Mouse (Mus musculus) hindbrain, embryonic 10.5 days (tissue): ENCODE measurements around the gene Prkn. TPM values are rescaled to one million over a fixed set of nuclear protein-coding genes. Genes with fewer than 3 reads are reported as not detected.

Experiments
- DNase-seq: peaks from one replicate; pipeline ENCODE4 v3.0.0-alpha.2; 2017; ENCODE audit warnings: low spot score
- H3K27ac ChIP-seq: fragments of 300-500 bp; sonication (generic); 2 replicates; pipeline ENCODE4 v1.5.1; 2016; ENCODE audit warnings: mild to moderate bottlenecking, moderate library complexity
- H3K27me3 ChIP-seq: fragments of 300-500 bp; sonication (generic); 2 replicates; pipeline ENCODE4 v1.6.1; 2016; ENCODE audit warnings: mild to moderate bottlenecking; ENCODE audit not compliant: poor library complexity, insufficient read depth, severe bottlenecking
- H3K36me3 ChIP-seq: fragments of 300-500 bp; sonication (generic); 2 replicates; pipeline ENCODE4 v1.6.1; 2016; ENCODE audit warnings: mild to moderate bottlenecking, moderate library complexity
- H3K4me1 ChIP-seq: fragments of 300-500 bp; sonication (generic); replicated peaks from 2 replicates; pipeline ENCODE4 v1.6.1; 2016; ENCODE audit warnings: mild to moderate bottlenecking
- H3K4me3 ChIP-seq: fragments of 300-500 bp; sonication (generic); 2 replicates; pipeline ENCODE4 v1.5.1; 2016; ENCODE audit warnings: mild to moderate bottlenecking, moderate library complexity
- H3K9me3 ChIP-seq: fragments of 300-500 bp; sonication (generic); 2 replicates; pipeline ENCODE4 v1.6.1; 2016; ENCODE audit warnings: mild to moderate bottlenecking, moderate library complexity
- WGBS: fragments of 180-500 bp; shearing (Covaris S2); methylation state at CpG from one replicate; pipeline ENCODE4 v1.1.7; 2016; 5-methylcytosine and 5-hydroxymethylcytosine counted together
- polyA plus RNA-seq: library from polyadenylated mRNA; unstranded; fragments of >200 nt; fragmentation: Nextera tagmentation; extraction: Ambion mirVana; gene quantifications from 2 replicates; pipeline ENCODE4 v1.2.1, GENCODE M21; 2016

Prkn gene
- polyA plus RNA-seq, 1 experiment from 2014 or later: 1.2 TPM

DNA sequence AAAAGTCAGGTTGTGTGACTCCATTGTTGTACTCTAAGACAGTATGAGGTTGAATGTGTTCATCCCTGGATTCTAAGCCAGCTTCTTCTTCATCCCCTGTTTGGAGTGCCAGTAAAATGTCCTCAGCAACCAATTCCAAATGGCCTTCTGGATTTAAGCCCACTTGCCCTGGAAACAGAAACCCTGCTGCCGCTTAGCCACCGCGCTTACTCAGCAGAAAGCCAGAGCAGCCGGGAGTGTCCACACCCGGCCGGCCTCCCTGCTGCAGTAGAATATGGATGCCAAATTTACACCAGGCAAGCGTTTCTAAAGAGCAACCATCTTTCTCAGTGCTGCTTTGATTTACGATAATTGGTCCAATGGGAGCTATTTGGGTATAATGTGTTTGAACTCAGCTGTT is 420.5 kb downstream of the Prkn start:
- 84% methylated on average over 8 of the region's 8 CpGs for whole genome bisulfite sequencing
- Histone ChIP-seq H3K36me3 (no peaks in the 10 kb centered on the region), H3K9me3 (no peaks in the 10 kb centered on the region), H3K27ac (no peak overlapping the region), H3K4me3 (no peak overlapping the region), H3K27me3 (no peaks in the 10 kb centered on the region), H3K4me1 (0 out of 2 replicates have a peak, but pooled peaks cover 3% of the 10 kb centered on the region)
- DNase-seq: no peak

DNA sequence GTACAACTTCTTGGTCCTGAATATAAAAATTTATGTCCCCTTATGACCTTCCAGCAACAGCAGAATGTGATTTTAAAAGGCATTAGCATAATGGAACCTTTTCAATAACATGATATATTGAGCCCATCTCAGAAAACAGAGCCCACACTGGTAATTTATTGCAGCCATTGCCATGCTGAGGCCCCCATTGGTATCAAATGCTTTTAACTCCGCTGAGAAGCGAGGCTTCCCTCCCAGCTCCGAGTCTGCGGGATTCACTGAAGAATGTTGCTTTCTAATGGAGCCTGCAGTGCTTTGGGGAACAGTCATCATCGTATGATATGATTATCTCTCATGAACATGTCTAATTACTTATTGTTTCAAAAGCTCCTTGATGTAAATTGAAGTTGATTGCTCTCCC is 421.5 kb downstream of the Prkn start:
- no peak for DNase-seq
- Histone ChIP-seq H3K27ac (no peak overlapping the region), H3K4me3 (no peak overlapping the region), H3K27me3 (no peaks in the 10 kb centered on the region), H3K9me3 (no peaks in the 10 kb centered on the region), H3K36me3 (no peaks in the 10 kb centered on the region), H3K4me1 (0 out of 2 replicates have a peak, but pooled peaks cover 3% of the 10 kb centered on the region)
- WGBS: 85% methylated on average over 5 of the region's 5 CpGs

DNA sequence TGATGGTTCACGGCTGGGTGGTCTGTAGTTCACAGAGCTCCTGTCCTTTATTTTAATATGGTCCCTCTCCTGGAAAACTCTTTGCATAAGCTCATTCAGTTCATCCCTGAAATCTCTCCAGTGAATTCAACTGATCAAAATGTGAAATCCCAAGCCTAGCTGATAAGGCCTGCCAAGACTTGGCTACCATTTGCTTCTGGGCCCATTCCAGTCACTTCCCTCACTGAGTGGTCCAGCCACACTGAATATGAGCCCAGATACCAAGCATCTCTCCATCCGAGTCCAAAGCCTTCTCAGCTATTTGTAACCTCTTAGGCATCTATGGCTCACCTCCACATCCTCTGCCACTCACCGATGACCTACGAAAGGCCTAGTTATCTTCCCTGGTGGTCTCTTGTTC is 427.8 kb downstream of the Prkn start:
- H3K9me3 ChIP-seq: no peaks in the 10 kb centered on the region
- no peak for DNase-seq
- H3K36me3 ChIP-seq: no peaks in the 10 kb centered on the region
- WGBS: 94% methylated on average over 4 of the region's 4 CpGs
- H3K27ac ChIP-seq: no peak overlapping the region
- H3K27me3 ChIP-seq: no peaks in the 10 kb centered on the region
- no peaks in the 10 kb centered on the region for H3K4me1 ChIP-seq
- H3K4me3 ChIP-seq: no peak overlapping the region

DNA sequence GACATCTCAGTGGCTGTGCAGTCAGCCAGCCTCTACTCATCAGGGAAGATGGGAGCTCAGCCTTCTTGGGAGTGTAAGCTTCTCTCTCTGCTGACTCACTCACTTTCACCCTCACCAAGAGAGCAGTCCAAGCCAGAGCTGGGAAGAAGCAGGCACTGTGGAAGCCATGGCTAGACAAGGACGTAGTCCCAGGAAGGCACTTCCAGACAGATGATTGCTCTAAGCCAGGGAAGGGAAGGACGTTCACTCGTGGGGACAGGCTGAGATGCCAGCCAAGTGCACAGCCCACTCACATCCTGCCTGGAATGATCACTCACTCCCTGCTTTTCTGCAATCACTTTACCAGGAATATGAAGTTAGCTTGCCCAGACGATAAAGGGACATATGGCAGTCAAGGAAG is 430.0 kb downstream of the Prkn start:
- DNase-seq: no peak
- H3K27me3 ChIP-seq: no peaks in the 10 kb centered on the region
- H3K4me1 ChIP-seq: no peaks in the 10 kb centered on the region
- H3K36me3 ChIP-seq: no peaks in the 10 kb centered on the region
- 89% methylated on average over 4 of the region's 4 CpGs for WGBS
- no peak overlapping the region for H3K4me3 ChIP-seq
- no peaks in the 10 kb centered on the region for H3K9me3 ChIP-seq
- no peak overlapping the region for H3K27ac ChIP-seq

DNA sequence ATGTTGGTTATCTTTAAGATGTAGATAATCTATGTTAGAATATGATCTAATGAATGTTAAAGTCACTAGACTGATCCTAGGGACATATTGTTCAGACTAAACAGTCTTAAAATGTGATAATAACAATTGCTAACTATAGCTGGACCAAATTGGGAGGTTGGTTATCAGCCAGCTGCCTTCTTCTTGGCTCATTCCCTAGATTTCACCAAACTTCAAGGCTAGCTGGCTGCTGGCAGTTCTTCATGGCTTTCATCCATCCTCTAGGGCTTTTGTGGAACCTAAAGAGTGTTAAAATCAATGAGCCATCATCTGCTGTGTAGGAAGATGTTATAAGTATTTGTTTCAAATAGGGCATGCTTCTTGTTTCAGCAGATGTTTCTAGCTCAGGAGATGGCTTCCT is 431.7 kb downstream of the Prkn start:
- Histone ChIP-seq H3K4me3 (no peak overlapping the region), H3K4me1 (no peaks in the 10 kb centered on the region), H3K27ac (no peak overlapping the region), H3K27me3 (no peaks in the 10 kb centered on the region), H3K36me3 (no peaks in the 10 kb centered on the region), H3K9me3 (no peaks in the 10 kb centered on the region)
- DNase-seq: no peak

DNA sequence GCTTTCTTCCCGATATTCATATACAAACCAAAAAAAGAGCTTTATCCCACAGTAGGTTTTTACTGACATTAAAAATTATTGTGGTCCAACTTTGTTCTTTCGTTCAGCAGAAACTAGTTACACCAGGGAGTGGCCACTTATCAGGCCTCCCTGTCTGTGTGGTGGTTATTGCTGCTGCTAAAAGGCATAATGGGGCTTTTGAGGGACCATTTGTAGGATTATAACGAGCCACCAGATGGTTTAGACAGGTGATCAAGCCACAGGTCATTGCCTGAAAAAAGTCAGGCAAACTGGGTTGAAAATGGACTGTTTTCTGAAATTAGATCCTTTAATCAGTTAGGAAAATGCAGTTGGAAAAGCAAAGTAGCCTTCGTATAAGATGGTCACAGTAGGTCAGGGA is 444.1 kb downstream of the Prkn start:
- Histone ChIP-seq H3K4me3 (no peak overlapping the region), H3K36me3 (no peaks in the 10 kb centered on the region), H3K9me3 (no peaks in the 10 kb centered on the region), H3K27me3 (no peaks in the 10 kb centered on the region), H3K27ac (no peak overlapping the region), H3K4me1 (no peaks in the 10 kb centered on the region)
- 88% methylated on average over 4 of the region's 4 CpGs for WGBS
- DNase-seq: no peak

DNA sequence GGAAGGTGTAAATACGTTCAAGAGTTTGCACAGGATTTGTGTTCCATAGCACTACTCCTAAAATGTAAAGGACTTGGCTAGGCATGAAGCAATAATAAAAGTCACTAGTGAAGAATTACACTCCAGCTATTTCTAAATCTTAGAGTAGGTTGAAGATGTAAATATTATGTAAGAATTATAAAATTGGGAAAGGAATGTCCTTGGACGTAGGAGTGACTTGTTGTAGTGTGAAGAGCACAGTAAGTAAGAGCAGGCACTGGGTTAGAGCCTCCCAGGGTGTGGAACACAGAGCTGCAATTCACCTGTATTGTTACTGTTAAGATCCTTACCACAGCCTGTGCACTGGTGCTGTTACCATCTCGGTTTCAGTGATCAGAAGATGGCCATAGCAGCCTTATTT is 450.0 kb downstream of the Prkn start:
- Histone ChIP-seq H3K4me1 (no peaks in the 10 kb centered on the region), H3K9me3 (no peaks in the 10 kb centered on the region), H3K27ac (no peak overlapping the region), H3K36me3 (no peaks in the 10 kb centered on the region), H3K4me3 (no peak overlapping the region), H3K27me3 (no peaks in the 10 kb centered on the region)
- WGBS: 90% methylated on average over 3 of the region's 3 CpGs
- DNase-seq: no peak

DNA sequence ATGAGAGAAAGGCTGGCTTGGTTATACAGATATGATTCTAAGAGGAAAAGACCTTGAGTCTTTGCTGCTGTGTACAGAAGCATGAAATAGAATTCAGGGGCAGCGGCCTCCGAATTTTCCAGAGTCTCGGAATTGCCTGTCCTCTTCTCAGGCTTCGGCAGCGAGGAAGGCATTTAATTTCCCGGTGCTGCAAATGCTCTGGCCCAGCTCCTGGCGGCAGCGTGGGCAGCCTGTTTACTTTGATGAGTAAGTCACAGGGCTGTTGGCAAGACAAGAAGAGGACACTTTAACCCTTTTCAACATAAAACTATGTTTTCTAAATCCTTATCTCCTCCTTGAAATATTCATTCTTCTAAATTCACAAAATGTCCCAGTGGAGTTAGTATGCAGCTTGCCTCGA is 462.9 kb downstream of the Prkn start:
- Histone ChIP-seq H3K27ac (no peak overlapping the region), H3K36me3 (no peaks in the 10 kb centered on the region), H3K4me1 (peaks cover 5% of the 10 kb centered on the region; the same call in 1 of the 2 replicates), H3K4me3 (no peak overlapping the region), H3K27me3 (no peaks in the 10 kb centered on the region), H3K9me3 (no peaks in the 10 kb centered on the region; the same call in 1 of the 2 replicates)
- WGBS: 77% methylated on average over 9 of the region's 9 CpGs
- no peak for DNase-seq

DNA sequence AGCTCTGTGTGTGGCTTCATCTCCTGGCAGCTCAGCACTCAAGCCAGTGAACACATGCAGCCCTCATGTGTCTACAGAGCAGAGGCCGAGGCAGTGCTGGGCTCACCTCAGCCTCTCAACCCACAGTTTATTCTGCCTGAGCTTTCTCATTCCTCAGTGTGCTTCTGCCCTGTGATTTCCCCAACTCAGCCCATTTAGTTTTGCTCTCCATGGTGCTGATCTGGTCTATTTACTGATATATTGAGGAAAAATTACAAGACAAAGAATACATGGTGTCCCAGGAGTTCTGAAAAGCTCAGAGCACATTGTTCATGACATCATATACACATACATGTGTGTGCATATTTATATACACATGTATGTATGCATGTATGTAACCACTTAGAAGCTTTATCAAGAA is 469.7 kb downstream of the Prkn start:
- H3K4me3 ChIP-seq: no peak overlapping the region
- WGBS: 30% methylated on average over 1 of the region's 1 CpGs
- no peaks in the 10 kb centered on the region for H3K36me3 ChIP-seq
- no peak for DNase-seq
- peaks cover 13% of the 10 kb centered on the region for H3K4me1 ChIP-seq
- no peak overlapping the region for H3K27ac ChIP-seq
- H3K27me3 ChIP-seq: no peaks in the 10 kb centered on the region
- no peaks in the 10 kb centered on the region for H3K9me3 ChIP-seq

DNA sequence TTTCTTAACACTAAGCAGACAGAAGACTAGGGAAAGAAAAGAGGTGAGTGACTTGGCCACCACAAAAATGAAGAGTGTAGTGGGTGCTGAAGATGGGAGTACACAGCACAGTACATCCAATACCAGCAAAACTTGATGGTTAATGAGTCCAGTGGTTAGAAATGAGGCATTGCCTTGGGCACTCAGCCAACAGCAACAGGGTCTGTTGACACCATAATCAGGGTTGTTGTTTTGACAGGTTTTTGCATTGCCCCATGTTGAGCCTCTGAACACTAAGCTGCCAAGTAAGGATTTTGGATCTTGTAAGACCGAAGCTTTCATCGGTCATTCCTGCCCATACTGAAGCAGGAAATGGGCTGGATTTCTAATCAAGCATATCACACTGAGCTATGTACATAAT is 474.0 kb downstream of the Prkn start:
- H3K27me3 ChIP-seq: no peaks in the 10 kb centered on the region
- H3K36me3 ChIP-seq: no peaks in the 10 kb centered on the region
- WGBS: 95% methylated on average over 2 of the region's 2 CpGs
- H3K4me3 ChIP-seq: no peak overlapping the region
- no peaks in the 10 kb centered on the region for H3K4me1 ChIP-seq
- no peak for DNase-seq
- no peak overlapping the region for H3K27ac ChIP-seq
- H3K9me3 ChIP-seq: no peaks in the 10 kb centered on the region

DNA sequence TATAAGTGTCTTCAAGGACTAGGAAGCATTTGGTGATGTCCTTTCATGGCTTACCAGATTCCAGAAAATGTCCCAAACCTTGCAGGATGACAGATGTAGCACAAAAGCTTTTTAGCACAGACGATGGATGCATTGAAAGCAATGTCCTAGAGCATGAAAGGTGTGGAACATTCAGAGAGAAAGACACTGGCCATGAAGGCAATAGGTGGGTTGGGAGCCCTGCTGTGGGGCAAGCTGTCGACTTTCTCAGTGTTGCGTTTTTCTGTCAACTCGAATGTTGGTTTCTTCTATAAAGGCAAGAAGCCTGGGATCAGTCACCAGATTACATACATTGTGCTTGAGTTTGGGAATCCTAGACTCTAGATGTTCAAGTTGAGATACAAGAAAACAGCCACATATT is 475.5 kb downstream of the Prkn start:
- Histone ChIP-seq H3K36me3 (no peaks in the 10 kb centered on the region), H3K4me3 (no peak overlapping the region), H3K4me1 (0 out of 2 replicates have a peak, but pooled peaks cover 5% of the 10 kb centered on the region), H3K27me3 (no peaks in the 10 kb centered on the region), H3K27ac (no peak overlapping the region), H3K9me3 (no peaks in the 10 kb centered on the region)
- whole genome bisulfite sequencing: 86% methylated on average over 4 of the region's 4 CpGs
- DNase-seq: no peak

DNA sequence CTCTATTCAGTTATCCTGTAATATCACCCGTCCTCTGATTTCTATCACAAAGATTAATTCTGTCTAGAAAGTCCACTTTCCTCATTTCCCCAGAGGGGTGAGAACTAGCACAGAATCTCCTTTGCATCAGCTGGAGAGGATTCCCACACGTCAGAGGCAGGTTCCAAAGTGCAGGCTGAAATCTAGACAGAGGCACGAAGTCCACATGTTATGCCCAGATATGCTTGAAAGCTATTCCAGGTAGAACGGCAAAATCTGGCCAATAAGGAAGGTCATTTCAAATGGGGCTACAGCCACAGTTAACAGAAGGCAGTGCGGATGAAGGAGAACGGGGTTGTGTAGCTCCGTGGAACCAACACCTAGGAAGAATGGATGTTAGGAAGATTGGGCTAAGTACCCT is 478.8 kb downstream of the Prkn start:
- H3K4me3 ChIP-seq: no peak overlapping the region
- H3K27ac ChIP-seq: no peak overlapping the region
- no peaks in the 10 kb centered on the region for H3K9me3 ChIP-seq
- 0 out of 2 replicates have a peak, but pooled peaks cover 5% of the 10 kb centered on the region for H3K4me1 ChIP-seq
- peaks cover 6% of the 10 kb centered on the region; the same call in 1 of the 2 replicates for H3K27me3 ChIP-seq
- WGBS: 94% methylated on average over 7 of the region's 7 CpGs
- no peaks in the 10 kb centered on the region for H3K36me3 ChIP-seq
- DNase-seq: no peak

DNA sequence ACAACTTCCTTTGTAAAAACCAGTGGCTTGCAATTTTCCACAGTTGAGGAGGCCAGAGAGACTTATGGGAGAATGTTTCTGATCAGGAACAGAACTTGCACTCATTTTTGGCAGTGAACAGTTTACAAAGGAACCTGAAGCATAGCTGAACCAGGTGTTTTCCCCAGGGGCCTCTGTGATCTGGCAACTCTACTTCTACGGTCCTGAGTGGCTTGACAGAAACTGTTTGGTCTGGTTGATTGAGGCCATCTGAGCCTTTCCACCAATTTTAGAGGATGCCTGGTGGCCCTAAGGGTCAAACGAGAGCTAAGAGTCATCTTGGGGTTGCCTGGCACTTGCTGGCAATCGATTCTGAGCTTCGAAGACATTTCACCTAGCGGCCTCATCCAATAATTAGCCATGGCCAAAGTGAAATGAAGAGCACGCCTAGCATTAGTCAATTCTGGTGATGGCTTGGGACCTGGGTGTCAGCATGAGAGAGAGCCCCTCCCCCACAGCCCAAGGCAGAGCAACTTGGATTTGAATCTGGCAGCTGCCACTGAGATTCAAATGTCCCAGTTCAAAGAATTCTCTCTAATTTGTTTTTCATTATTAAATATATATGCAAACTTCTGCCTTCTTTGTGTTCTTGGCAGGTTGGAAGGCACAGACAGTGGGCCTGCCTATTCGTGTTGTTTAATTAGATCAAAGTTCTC is 479.6 kb downstream of the Prkn start:
- H3K36me3 ChIP-seq: no peaks in the 10 kb centered on the region
- H3K9me3 ChIP-seq: no peaks in the 10 kb centered on the region
- H3K4me1 ChIP-seq: 0 out of 2 replicates have a peak, but pooled peaks cover 5% of the 10 kb centered on the region
- no peak for DNase-seq
- H3K4me3 ChIP-seq: no peak overlapping the region
- no peak overlapping the region for H3K27ac ChIP-seq
- peaks cover 9% of the 10 kb centered on the region; the same call in 1 of the 2 replicates for H3K27me3 ChIP-seq
- 74% methylated on average over 7 of the region's 7 CpGs for WGBS

DNA sequence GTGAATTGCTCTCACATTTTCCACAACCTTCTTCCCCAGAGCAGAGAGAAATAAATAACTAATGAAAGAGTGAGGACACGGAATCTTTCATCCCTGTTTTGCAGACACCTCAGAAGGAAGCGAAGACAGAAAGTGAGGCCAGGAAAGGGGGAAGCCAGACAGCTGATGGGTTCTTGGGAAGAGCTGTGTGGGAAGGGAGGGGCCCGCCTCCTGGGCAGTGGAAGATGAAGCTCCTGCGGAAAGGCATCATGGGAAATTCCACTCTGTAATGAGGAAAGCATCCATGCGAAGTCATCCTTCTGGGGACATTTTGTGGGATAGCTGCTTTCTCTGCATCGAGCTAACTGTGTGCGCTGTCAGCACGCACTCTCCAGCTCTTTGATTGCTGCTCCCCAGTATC is 491.9 kb downstream of the Prkn start:
- H3K27me3 ChIP-seq: no peaks in the 10 kb centered on the region
- H3K9me3 ChIP-seq: no peaks in the 10 kb centered on the region
- no peaks in the 10 kb centered on the region for H3K36me3 ChIP-seq
- no peak for DNase-seq
- H3K4me3 ChIP-seq: no peak overlapping the region
- 75% methylated on average over 8 of the region's 8 CpGs for WGBS
- H3K4me1 ChIP-seq: peaks cover 17% of the 10 kb centered on the region
- no peak overlapping the region for H3K27ac ChIP-seq
